Mouse (Mus musculus) lung, postnatal 0 days (tissue): Measurements from ENCODE around the gene Nfatc2.

Source experiments
- CTCF ChIP-seq: IDR thresholded peaks from 2 replicates; pipeline ENCODE4 v1.5.1; 2016; ENCODE audit warnings: antibody characterized with exemption, mild to moderate bottlenecking
- EP300 ChIP-seq: IDR thresholded peaks from 2 replicates; pipeline ENCODE4 v1.6.1; 2016; ENCODE audit warnings: antibody characterized with exemption, mild to moderate bottlenecking, control low read depth

- TF ChIP-seq CTCF (no peak), EP300 (no peak)
Observed at GRCm38 (mm10) chr2:168532061-168532833, 69.2 kb downstream of the Nfatc2 start.
